Mouse (Mus musculus): ENCODE measurements at regions not wholly inside any gene's neighbourhood (a gene's known extent, or its start where the extent isn't known, plus 50 kb on each side); places are given as distances from the start of the nearest gene placed in this dataset.

GRCm38 (mm10) chr6:127252000-127252721 is 100.2 kb upstream of the Ccnd2 start:
- no peak for DNase-seq (ENCODE audit: low spot score in 2 of 2)

DNA sequence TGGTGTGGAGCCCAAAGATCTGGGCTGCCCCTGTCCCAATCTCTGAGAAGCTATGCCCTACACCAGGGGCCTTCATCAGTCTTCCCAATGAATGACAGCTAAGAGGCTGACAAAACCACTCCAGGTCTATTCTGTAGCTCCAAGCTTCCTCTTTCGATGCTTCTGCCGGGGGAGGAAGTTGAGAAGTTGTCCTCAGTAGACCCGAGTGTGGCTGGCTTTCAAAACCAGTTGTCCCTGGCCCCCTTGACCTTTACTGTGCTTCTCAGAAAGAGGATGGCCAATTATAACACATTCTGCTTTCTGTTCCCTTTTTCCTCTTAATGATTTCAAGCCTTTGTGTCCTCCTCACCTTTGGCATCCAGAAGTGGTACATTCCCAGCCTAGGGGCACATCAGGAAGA is 101.9 kb upstream of the Ccnd2 start:
- no peak for DNase-seq (ENCODE audit: low spot score in 2 of 2)

DNA sequence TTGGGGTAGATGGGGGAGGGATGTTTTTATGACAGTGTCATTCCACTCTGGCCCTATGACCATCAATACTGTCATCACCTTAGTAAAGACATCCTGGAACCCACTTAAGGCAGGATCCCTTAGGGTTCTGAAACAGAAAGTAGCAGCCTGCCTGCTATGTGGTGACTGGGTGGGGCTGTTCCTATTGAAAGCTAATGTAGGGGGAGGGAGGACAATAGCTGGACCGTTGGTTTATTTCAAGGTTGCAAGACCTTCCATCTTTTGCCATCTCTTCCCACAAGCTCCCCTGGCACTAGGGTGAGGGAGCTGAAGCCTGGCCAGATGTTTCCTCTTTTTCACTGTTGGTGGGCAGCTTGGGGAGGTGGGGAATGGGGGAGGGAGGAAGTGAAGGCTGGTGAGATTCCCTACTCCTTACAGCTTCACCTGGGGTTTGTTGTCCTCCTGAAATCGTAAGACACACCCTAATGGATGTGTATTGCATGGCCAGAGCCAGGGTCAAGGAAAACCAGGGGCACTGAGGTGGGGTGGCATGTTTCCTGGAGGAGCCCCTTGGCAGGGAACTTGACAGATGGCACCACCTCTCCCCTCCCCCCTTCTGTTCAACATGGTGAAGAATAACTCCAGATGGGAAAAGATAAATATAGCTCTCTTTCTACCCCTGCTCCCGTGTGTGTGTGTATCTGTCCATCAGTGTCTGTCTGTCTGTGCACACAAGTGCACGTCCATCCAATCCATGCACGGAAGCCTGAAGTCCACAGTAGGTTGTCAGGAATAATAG is 112.1 kb upstream of the Ccnd2 start:
- no peak for DNase-seq (ENCODE audit: low spot score in 2 of 2)

GRCm38 (mm10) chr6:127265063-127265775 is 113.2 kb upstream of the Ccnd2 start:
- no peak for DNase-seq (ENCODE audit: low spot score in 2 of 2)

- peak; percentile 50 to 75 for DNase-seq (ENCODE audit: low spot score in 2 of 2)
These were observed 114.2 kb upstream of the Ccnd2 start for GRCm38 (mm10) chr6:127265901-127266812.

GRCm38 (mm10) chr6:127266813-127267165 is 114.8 kb upstream of the Ccnd2 start:
- peak in 1 of 2 experiments; percentile 8 for DNase-seq (ENCODE audit: low spot score in 2 of 2)

GRCm38 (mm10) chr6:127269021-127269420 is 117.0 kb upstream of the Ccnd2 start:
- no peak for DNase-seq (ENCODE audit: low spot score in 2 of 2)

- DNase-seq (ENCODE audit: low spot score in 2 of 2) = no peak
These were observed 117.6 kb upstream of the Ccnd2 start for GRCm38 (mm10) chr6:127269525-127270044.

DNA sequence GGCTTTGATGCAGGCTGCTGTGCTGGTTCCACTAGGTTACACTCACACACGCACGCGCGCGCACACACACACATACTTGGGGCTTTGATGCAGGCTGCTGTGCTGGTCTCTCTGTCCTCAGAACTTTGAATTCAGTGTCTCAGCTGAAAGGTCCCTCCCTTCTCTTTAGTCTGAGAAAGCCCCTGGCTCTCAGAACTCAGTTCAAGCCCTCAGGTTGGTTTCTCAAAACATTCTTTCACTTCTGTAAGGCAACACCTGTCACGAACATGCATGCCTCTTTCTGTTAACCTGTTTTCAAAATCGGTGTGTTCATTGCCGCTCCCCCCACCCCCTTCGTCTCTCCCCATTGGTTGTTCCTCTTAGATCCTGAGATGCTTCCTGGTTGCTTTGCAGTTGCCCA is 118.8 kb upstream of the Ccnd2 start:
- DNase-seq (ENCODE audit: low spot score in 2 of 2) = no peak

DNA sequence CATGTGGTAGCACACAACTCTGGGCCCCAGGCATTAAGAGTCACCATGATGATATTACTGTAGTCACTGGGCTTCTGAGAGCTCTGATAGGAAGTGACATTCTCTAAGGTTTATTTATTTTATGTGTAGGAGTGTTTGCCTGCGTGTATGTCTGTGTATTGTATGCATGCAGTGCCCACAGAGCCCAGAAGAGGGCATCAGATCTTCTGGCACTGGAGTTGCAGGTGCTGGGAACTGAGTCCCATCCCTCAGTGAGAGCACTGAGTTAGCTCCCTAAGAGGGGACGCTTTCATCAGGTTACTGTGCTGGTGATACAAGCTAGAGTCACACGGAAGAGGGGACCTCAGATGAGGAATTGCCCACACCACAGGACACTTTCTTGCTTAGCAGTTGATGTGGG is 119.4 kb upstream of the Ccnd2 start:
- DNase-seq (ENCODE audit: low spot score in 2 of 2) = no peak

DNA sequence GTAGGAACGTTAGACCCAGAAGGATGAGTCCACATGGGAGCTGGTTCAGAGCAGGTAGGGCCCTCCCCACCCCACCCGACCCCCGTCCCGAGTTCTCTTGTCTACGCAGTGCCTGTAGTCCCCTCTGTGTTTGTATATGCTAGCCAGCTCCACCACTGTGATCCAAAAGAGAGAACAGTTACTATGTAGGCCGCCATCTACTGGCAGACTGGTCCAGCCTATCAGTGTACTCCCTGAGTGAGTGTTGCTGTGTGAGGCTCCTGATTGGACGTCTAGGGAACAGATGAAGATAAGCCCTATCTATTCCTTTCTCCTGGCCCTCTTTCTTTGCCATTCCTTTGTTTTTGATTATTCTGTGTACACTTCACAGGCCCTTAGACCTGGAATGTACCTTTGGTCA is 120.6 kb upstream of the Ccnd2 start:
- DNase-seq (ENCODE audit: low spot score in 2 of 2) = no peak

GRCm38 (mm10) chr6:127274732-127275429 is 122.9 kb upstream of the Ccnd2 start:
- no peak for DNase-seq (ENCODE audit: low spot score in 2 of 2)

GRCm38 (mm10) chr6:127275430-127275784 is 123.4 kb upstream of the Ccnd2 start:
- DNase-seq (ENCODE audit: low spot score in 2 of 2) = no peak

DNA sequence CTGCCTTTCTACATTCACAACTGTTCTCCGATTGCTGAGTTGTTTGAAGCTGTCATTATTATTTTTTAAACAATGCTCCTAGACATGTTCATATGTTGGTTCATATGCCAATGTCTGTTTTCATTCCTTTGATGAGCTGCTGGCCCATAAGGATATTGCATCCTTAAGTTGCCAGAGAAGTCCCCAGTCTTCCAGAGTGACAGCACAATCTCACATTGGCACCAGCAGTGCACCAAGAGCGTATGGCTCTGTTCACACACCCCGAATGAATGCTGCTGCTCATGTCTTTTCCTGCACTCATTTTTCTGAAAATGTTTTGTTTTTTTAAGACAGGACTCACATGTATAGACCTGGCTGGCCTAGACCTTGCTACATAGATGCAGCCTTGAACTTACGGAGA is 124.4 kb upstream of the Ccnd2 start:
- DNase-seq (ENCODE audit: low spot score in 2 of 2) = no peak

- DNase-seq (ENCODE audit: low spot score in 2 of 2) = no peak
These were observed 126.4 kb upstream of the Ccnd2 start for GRCm38 (mm10) chr6:127278402-127278801.

DNA sequence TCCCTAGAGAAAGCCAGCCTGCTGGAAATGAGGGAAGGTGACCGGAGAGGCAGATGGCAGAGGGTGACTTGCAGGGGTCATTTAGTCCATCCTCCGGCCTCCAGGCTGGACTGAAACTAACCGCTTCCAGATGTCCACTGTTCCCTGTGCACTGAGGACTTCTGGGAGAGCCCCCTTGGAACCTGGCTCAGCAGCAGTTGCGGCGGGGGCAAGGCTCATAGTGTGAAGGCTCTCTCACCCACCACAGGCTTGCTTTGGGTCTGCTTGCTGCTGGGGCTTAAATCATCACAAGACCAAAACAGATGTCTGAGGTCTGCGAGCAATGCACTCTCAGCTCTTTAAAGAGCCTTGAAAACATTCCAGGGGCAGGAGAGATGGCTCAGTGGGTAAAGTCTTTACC is 132.2 kb upstream of the Ccnd2 start:
- no peak for DNase-seq (ENCODE audit: low spot score in 2 of 2)

GRCm38 (mm10) chr6:127286681-127287476 is 134.9 kb upstream of the Ccnd2 start:
- no peak for DNase-seq (ENCODE audit: low spot score in 2 of 2)

DNA sequence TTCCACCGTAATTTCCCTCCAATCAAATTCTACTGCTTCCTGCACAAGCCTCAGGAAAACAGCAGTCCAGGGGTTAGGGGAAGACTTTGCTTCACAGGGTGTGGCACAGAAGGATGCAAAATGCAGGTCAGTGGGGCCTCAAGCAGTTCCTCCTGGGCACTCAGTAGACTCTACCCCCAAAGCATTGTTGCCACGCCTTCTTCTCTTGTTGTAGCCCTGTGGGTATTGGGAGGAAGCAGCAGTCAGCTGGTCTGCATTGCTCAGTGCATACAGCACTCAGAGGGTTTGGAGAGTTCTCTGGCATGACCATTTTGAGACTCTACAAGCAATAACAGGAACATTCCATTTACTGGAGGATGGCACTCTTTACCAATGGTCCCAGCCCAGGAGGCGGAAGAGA is 137.0 kb upstream of the Ccnd2 start:
- DNase-seq (ENCODE audit: low spot score in 2 of 2) = no peak

DNA sequence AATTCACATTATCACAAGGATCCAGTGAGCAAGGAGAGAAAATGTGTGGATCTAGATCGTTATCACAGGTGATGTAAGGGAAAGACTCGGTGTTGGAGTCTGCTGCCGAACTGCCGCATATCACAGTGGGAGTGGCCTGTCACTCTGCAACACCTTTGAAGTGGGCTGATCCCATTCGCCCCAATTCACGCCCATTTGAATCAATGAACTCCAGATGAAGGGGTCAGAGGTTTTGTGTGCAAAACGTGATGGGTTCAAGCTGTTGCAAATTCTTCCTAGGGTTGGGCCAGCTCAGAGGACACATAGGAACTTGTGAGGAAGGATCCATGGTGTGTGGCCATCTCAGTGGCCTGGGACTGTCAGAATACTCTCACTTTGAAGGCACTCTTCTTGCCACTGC is 139.9 kb upstream of the Ccnd2 start:
- no peak for DNase-seq (ENCODE audit: low spot score in 2 of 2)

DNA sequence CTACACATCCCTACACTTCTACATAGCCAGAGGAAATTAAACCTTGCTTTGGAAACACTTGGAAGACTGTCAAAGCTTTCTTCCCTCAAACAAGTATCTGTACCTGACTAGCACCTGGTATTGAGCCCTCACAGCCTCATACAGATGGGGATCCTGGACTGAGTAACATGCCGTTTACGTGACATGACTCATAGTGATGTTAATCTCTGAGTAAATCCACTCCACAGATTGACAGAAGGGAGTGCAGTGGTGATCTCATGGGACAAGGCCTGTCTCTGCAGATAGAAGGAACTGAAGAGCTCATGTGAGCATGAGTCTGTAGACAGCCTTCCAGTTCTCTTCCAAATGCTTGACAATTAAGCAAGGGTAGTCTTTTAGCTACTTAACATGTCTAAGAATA is 141.8 kb upstream of the Ccnd2 start:
- no peak for DNase-seq (ENCODE audit: low spot score in 2 of 2)
